Mouse (Mus musculus) lung, adult 2 months (tissue): ENCODE data around the gene Nek10.

Experiments
- CTCF ChIP-seq: fragments of 200-500 bp; IDR thresholded peaks from 2 replicates; pipeline ENCODE4 v1.5.1; 2011; ENCODE audit warnings: mild to moderate bottlenecking, low read length, control low read depth; ENCODE audit not compliant: insufficient read depth
- POLR2A ChIP-seq: fragments of 200-500 bp; IDR thresholded peaks from 2 replicates; pipeline ENCODE4 v1.6.1; 2011; ENCODE audit warnings: low read depth, mild to moderate bottlenecking, control low read depth, low read length, borderline replicate concordance; ENCODE audit errors: extremely low read depth

GRCm38 (mm10) chr14:14895363-14895762 is 92.1 kb downstream of the Nek10 start:
- TF ChIP-seq CTCF (no peak), POLR2A (no peak)
